Comparison of ENCODE assay signal across 16 mouse cellular contexts in genomic region chr9:61340333-61340732, GRCm38 (mm10).
"Had no signal": no experiment of that assay in that cellular context is flagged by ENCODE, and none has a peak within 500 bp of the region (broad histone marks: within the 10 kb centered on the region; RNA-seq: fewer than 3 reads in every experiment).

No protein-coding gene starts in this region.

- H3K36me3 ChIP-seq: limb, embryonic 12.5 days; lung, embryonic 15.5 days; midbrain, embryonic 15.5 days; neural tube, embryonic 13.5 days; stomach, embryonic 15.5 days had no signal

- H3K4me3 ChIP-seq: layer of hippocampus, adult 2 months; limb, embryonic 12.5 days; lung, embryonic 15.5 days; megakaryocyte, embryonic 14.5 days; midbrain, embryonic 15.5 days; neural tube, embryonic 13.5 days; stomach, embryonic 15.5 days had no signal

- DNase-seq: liver; lung, postnatal 14 days; retina, postnatal 1 day; right cerebral cortex, postnatal 14 days; thymus, postnatal 36 days had no signal

- H3K9me3 ChIP-seq: limb, embryonic 12.5 days; lung, embryonic 15.5 days; midbrain, embryonic 15.5 days; neural tube, embryonic 13.5 days; stomach, embryonic 15.5 days had no signal

- H3K4me2 ChIP-seq: hindbrain, embryonic 14.5 days; limb, embryonic 12.5 days; lung, embryonic 15.5 days; midbrain, embryonic 11.5 days; midbrain, embryonic 15.5 days; neural tube, embryonic 13.5 days; stomach, embryonic 15.5 days had no signal

- H3K9ac ChIP-seq: hindbrain, embryonic 14.5 days; limb, embryonic 12.5 days; lung, embryonic 15.5 days; midbrain, embryonic 15.5 days; neural tube, embryonic 13.5 days; stomach, embryonic 15.5 days had no signal

- H3K27ac ChIP-seq: hindbrain, embryonic 14.5 days; kidney, postnatal 0 days; layer of hippocampus, adult 2 months; limb, embryonic 12.5 days; lung, embryonic 15.5 days; macrophage; midbrain, embryonic 15.5 days; neural tube, embryonic 13.5 days had no signal

- ATAC-seq: midbrain, embryonic 15.5 days had no signal
